Mouse (Mus musculus) midbrain, embryonic 10.5 days (tissue): ENCODE data around the gene Gm21883. TPM values are rescaled to one million over a fixed set of nuclear protein-coding genes. Genes with fewer than 3 reads are reported as not detected.
"Not testable (repeated sequence)": the region's sequence is repeated elsewhere in the genome, so short reads cannot be mapped to it uniquely, and the experiment has no call there.

ENCODE experiments used
- DNase-seq: peaks from one replicate; pipeline ENCODE4 v3.0.0-alpha.2; 2017; ENCODE audit warnings: low spot score
- H3K27ac ChIP-seq: fragments of 300-500 bp; sonication (generic); replicated peaks from 2 replicates; pipeline ENCODE4 v1.5.1; 2016; ENCODE audit warnings: mild to moderate bottlenecking
- H3K27me3 ChIP-seq: fragments of 300-500 bp; sonication (generic); 2 replicates; pipeline ENCODE4 v1.6.1; 2016; ENCODE audit warnings: low read depth, mild to moderate bottlenecking; ENCODE audit not compliant: poor library complexity, severe bottlenecking
- H3K36me3 ChIP-seq: fragments of 300-500 bp; sonication (generic); 2 replicates; pipeline ENCODE4 v1.6.1; 2016; ENCODE audit warnings: mild to moderate bottlenecking, moderate library complexity
- H3K4me1 ChIP-seq: fragments of 300-500 bp; sonication (generic); 2 replicates; pipeline ENCODE4 v1.6.1; 2016
- H3K4me3 ChIP-seq: fragments of 300-500 bp; sonication (generic); 2 replicates; pipeline ENCODE4 v1.5.1; 2016; ENCODE audit warnings: mild to moderate bottlenecking, moderate library complexity
- H3K9me3 ChIP-seq: fragments of 300-500 bp; sonication (generic); replicated peaks from 2 replicates; pipeline ENCODE4 v1.6.1; 2016; ENCODE audit warnings: mild to moderate bottlenecking
- WGBS: fragments of 180-500 bp; shearing (Covaris S2); methylation state at CpG from one replicate; pipeline ENCODE4 v1.1.7; 2016; 5-methylcytosine and 5-hydroxymethylcytosine counted together
- polyA plus RNA-seq: library from polyadenylated mRNA; unstranded; fragments of >200 nt; fragmentation: Nextera tagmentation; extraction: Ambion mirVana; gene quantifications from 2 replicates; pipeline ENCODE4 v1.2.1, GENCODE M21; 2016

Gene Gm21883
- polyA plus RNA-seq: not detected in 2 replicates

- H3K4me1 ChIP-seq, H3K4me3 ChIP-seq, H3K27ac ChIP-seq, DNase-seq, H3K36me3 ChIP-seq, H3K9me3 ChIP-seq, H3K27me3 ChIP-seq: not testable (repeated sequence)
- WGBS: no CpG with 5 or more reads among the region's 1 CpGs
Observed at GRCm38 (mm10) chrX:31574183-31574582, at the start of gene Gm21883. Gene Gm21883 (minus strand): TSS chrX:31574283.

- 76% methylated on average over 2 of the region's 2 CpGs for WGBS
- H3K4me3 ChIP-seq, DNase-seq, H3K9me3 ChIP-seq, H3K27ac ChIP-seq, H3K4me1 ChIP-seq, H3K27me3 ChIP-seq, H3K36me3 ChIP-seq: not testable (repeated sequence)
Observed at GRCm38 (mm10) chrX:31618820-31619219, 44.7 kb upstream of the Gm21883 start, which contains the start of gene Spin2e. Gene Spin2e (minus strand): TSS chrX:31618920.

Other genes with a start within 250 kb of the Gm21883 start
- gene Btbd35f26, start 237.8 kb downstream of the Gm21883 start, polyA plus RNA-seq: not detected in 2 replicates
- not detected in 2 replicates for gene Btbd35f19, start 190.4 kb downstream of the Gm21883 start, polyA plus RNA-seq
- not detected in 2 replicates for gene Spin2e, start 44.6 kb upstream of the Gm21883 start, polyA plus RNA-seq
- gene Btbd35f25, start 142.9 kb upstream of the Gm21883 start, polyA plus RNA-seq: not detected in 2 replicates